Mouse (Mus musculus) ES-Bruce4 (cell line): Measurements from ENCODE around the gene Acsl3.

Experiments
- CTCF ChIP-seq: IDR thresholded peaks from one replicate; pipeline ENCODE4 v1.8.1; 2011; ENCODE audit warnings: low read depth, low read length
- POLR2A ChIP-seq: IDR thresholded peaks from one replicate; pipeline ENCODE4 v1.8.1; 2011; ENCODE audit warnings: low read length; ENCODE audit not compliant: insufficient read depth

DNA sequence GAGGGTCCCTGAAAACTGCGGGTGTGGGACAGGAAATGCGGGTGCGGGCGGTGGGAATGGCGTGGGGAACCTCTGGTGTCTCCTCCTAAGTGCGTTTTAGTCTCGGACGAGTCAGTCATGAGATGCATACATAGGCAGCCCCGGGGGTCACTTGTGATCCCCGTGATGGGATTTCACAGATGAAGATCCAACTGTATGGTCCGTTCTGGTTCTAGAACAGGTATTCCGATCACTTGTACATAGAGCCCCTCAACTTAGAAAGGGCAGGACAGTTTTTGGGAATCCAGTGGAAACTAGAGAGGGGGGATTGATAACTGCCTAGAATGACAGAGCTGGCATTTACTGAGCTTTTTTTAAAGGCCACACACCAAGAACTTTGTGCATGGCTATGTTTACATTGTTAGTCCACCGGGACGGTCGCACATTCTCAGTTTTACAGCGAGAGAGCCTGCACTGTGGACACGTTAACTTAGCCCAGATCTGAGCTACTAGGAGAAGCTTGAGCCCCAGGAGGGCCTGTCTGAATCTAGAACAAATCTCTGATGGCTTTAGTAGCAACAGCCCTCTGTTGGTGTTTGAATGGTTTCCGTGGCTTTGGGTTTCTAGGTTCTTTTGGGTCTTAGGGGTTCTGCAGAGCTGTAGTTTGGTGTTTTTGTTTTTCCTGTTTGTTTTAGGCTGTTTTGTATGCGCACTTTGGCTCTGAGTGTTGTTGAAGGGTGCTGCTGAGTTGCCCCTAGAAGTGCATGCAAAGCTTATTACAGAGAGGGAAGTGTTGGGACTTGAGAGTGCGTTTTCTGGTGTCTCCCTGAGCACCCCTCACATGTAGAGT is 1.0 kb downstream of the Acsl3 start:
- TF ChIP-seq CTCF: no peak
- no peak for TF ChIP-seq POLR2A
